Mouse (Mus musculus) limb, embryonic 14.5 days (tissue): ENCODE data around the gene Sarnp. TPM values are rescaled to one million over a fixed set of nuclear protein-coding genes. Genes with fewer than 3 reads are reported as not detected.

Source experiments
- ATAC-seq: fragments of 200-750 bp; cut with Nextera tagmentation; 2 replicates; pipeline ENCODE4 v1.8.0; 2017; ENCODE audit warnings: low read depth, moderate number of reproducible peaks, moderate TSS enrichment; ENCODE audit not compliant: low FRiP score
- DNase-seq: peaks from one replicate; pipeline ENCODE4 v3.0.0-alpha.2; 2015; ENCODE audit warnings: low spot score
- H3K27ac ChIP-seq: fragments of 300-500 bp; sonication (generic); replicated peaks from 2 replicates; pipeline ENCODE4 v1.5.1; 2014; ENCODE audit warnings: low read depth, mild to moderate bottlenecking, low read length, moderate library complexity, mixed read lengths
- H3K27me3 ChIP-seq: fragments of 300-500 bp; sonication (generic); 2 replicates; pipeline ENCODE4 v1.6.1; 2014; ENCODE audit warnings: low read length, mixed read lengths; ENCODE audit not compliant: control insufficient read depth, insufficient read depth
- H3K36me3 ChIP-seq: fragments of 300-500 bp; sonication (generic); 2 replicates; pipeline ENCODE4 v1.6.1; 2014; ENCODE audit warnings: mild to moderate bottlenecking, low read length, moderate library complexity, mixed read lengths; ENCODE audit not compliant: control insufficient read depth, insufficient read depth
- H3K4me1 ChIP-seq: fragments of 300-500 bp; sonication (generic); 2 replicates; pipeline ENCODE4 v1.6.1; 2014; ENCODE audit warnings: antibody characterized with exemption, low read length, mixed read lengths; ENCODE audit not compliant: control insufficient read depth, insufficient read depth
- H3K4me2 ChIP-seq: fragments of 300-500 bp; sonication (generic); replicated peaks from 2 replicates; pipeline ENCODE4 v1.6.1; 2014; ENCODE audit warnings: low read depth, mild to moderate bottlenecking, low read length, moderate library complexity; ENCODE audit not compliant: severe bottlenecking
- H3K4me3 ChIP-seq: fragments of 300-500 bp; sonication (generic); replicated peaks from 2 replicates; pipeline ENCODE4 v1.5.1; 2014; ENCODE audit warnings: low read length
- H3K9ac ChIP-seq: fragments of 300-500 bp; sonication (generic); 2 replicates; pipeline ENCODE4 v1.6.1; 2014; ENCODE audit warnings: mild to moderate bottlenecking, low read depth, low read length, moderate library complexity; ENCODE audit not compliant: severe bottlenecking
- H3K9me3 ChIP-seq: fragments of 300-500 bp; sonication (generic); 2 replicates; pipeline ENCODE4 v1.6.1; 2016; ENCODE audit warnings: low read length; ENCODE audit not compliant: control insufficient read depth
- POLR2A ChIP-seq: fragments of 200-500 bp; IDR thresholded peaks from 2 replicates; pipeline ENCODE4 v1.8.0; 2012; ENCODE audit warnings: inconsistent platforms, mild to moderate bottlenecking, moderate library complexity, borderline replicate concordance; ENCODE audit not compliant: insufficient read depth, insufficient read length; ENCODE audit errors: extremely low read depth
- WGBS: fragments of 180-500 bp; shearing (Covaris S2); extraction: QIAGEN DNeasy Blood & Tissue Kit; methylation state at CpG from one replicate; pipeline ENCODE4 v1.1.7; 2014; 5-methylcytosine and 5-hydroxymethylcytosine counted together
- polyA plus RNA-seq, 2 experiments: library from polyadenylated mRNA; depleted of rRNA in 1 of 2; stranded (reverse) in 1 of 2; unstranded in 1 of 2; fragments of >200 nt; fragmentation: Nextera tagmentation in 1 of 2; extraction: Ambion mirVana in 1 of 2; gene quantifications; 2 replicates each; pipeline versions ENCODE4 v1.2.1 to v1.2.3; 2012 to 2014

The Sarnp gene
- polyA plus RNA-seq, 2 experiments: 122 to 200 TPM

DNA sequence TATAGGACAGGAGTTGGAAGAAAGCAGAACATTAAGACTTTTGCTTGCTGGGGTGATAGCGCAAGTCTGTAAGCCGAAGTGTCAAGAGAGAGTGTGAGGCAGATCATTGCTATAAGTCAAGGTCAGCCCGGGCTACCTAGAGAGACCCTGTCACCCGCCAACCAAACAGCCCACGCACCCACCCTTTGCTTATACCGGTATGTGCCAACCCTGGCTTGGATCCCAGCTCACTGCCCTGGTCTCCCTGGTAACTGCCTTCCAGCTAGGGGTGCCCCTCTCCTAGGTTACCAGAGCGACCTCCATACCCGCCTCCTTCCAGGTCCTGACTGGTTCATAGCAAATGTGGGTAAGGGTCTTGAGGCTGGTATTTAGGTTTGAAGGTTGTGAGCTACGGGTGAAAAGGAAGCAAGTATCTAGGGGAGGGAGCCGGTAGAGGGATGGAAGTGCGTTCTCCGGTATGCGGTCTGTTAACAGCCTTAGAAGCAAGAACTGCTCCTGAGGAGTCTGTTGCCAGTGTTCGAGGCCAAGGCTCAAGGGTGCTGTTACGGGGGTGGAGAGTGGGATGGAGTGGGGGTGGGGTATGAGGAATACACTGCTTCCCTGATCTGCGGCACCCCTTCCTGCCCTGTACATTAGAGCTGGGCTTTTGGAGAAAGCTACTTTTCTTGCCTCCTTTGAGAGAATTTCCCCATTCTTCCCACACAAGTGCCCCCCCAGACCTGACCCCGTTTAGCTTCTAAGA is 79.0 kb downstream of the Sarnp start:
- WGBS: 2% methylated on average over 17 of the region's 17 CpGs
- TF ChIP-seq POLR2A: no peak
- ATAC-seq (no peak), DNase-seq (no peak)
- Histone ChIP-seq H3K27ac (no peak overlapping the region), H3K4me2 (peak overlapping the region; percentile 35), H3K9ac (0 out of 2 replicates have a peak overlapping the region, but pooled peaks have one; percentile 3), H3K36me3 (no peaks in the 10 kb centered on the region), H3K4me1 (peaks cover 8% of the 10 kb centered on the region), H3K27me3 (peaks cover 5% of the 10 kb centered on the region; the same call in 1 of the 2 replicates), H3K9me3 (no peaks in the 10 kb centered on the region), H3K4me3 (0 out of 2 replicates have a peak overlapping the region, but pooled peaks have one; percentile 9)

DNA sequence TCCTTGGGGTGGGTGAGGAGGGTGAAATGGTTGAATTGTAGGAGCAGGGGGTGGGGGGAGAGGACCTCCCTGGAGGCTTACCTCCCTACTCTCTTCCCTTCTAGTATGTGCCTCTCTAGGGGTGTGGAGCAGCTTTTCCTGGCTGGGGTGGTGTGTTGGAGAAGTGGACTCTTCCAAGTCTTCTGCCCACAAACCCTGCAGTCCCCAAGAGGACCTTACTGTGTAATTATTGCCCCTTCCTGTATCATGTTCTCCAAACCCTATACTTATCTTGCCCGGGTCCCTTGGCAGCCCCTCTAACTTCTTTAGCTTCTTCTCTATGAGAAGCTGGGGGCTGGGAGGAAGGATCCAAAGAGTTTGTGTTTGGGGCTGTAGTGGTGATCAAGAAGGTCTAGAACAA is 79.7 kb downstream of the Sarnp start:
- H3K4me1 ChIP-seq: peaks cover 8% of the 10 kb centered on the region
- no peak overlapping the region for H3K4me3 ChIP-seq
- H3K27me3 ChIP-seq: peaks cover 5% of the 10 kb centered on the region; the same call in 1 of the 2 replicates
- no peak for ATAC-seq
- TF ChIP-seq POLR2A: no peak
- no peak overlapping the region; the same call in 1 of the 2 replicates for H3K9ac ChIP-seq
- H3K9me3 ChIP-seq: no peaks in the 10 kb centered on the region
- no peak overlapping the region for H3K27ac ChIP-seq
- no peak overlapping the region for H3K4me2 ChIP-seq
- 53% methylated on average over 1 of the region's 1 CpGs for WGBS
- no peak for DNase-seq
- H3K36me3 ChIP-seq: no peaks in the 10 kb centered on the region

DNA sequence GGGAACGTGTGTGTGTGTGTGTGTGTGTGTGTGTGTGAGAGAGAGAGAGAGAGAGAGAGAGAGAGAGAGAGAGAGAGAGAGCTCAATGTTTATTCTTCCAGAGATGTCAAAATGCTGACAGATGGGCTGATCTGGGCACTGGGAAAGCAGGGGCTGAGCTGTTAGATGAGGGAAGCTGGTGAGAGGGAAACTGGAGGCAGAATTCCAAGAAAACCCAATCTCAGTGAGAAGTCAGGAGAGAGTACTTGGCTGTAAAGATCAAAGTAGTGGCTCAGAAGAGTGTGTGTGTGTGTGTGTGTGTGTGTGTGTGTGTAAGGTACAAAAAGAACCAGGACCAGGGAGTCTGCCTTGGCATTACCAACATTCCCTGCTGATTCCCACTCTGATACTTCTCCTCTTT is 80.4 kb downstream of the Sarnp start:
- Histone ChIP-seq H3K36me3 (no peaks in the 10 kb centered on the region), H3K9ac (no peak overlapping the region), H3K27ac (no peak overlapping the region), H3K9me3 (no peaks in the 10 kb centered on the region), H3K27me3 (peaks cover 5% of the 10 kb centered on the region; the same call in 1 of the 2 replicates), H3K4me2 (no peak overlapping the region), H3K4me3 (no peak overlapping the region), H3K4me1 (peaks cover 8% of the 10 kb centered on the region)
- no peak for TF ChIP-seq POLR2A
- ATAC-seq: no peak
- 13% methylated on average over 1 of the region's 1 CpGs for WGBS
- DNase-seq: no peak

DNA sequence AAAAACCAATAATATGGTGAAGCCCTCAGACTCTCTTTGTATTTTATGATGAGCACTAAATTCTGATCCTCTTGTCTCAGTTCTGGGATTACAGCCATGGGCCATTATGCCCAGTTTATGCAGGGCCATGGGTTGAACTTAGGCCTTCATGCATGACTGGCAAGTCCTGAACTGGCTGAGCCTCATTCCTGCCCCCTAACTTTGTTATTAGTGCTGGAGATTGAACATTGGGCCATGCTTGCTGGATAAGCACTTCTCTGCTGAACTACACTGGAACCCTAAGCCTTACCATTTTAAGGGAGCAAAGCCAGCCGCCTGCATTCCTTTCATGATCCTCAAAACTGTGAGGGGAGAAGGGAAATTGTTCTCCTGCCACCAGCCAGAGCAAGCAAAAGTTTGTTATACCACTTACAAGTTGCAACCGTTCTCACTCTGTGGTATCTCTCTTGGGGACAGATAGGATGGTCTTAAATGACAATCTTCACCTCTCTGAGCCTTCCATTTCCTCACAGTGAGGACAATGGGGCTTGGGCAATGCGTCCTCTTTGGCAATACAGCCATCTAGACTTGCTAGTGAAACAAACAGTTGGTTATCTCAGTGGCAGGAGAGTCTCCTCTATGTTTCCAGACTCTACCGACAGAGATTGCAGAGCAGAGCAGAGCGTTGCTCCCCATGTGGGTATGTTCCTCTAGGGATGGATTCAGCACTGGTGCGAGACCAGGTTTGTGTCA is 82.8 kb downstream of the Sarnp start:
- no peak overlapping the region for H3K4me3 ChIP-seq
- TF ChIP-seq POLR2A: no peak
- peaks cover 5% of the 10 kb centered on the region; the same call in 1 of the 2 replicates for H3K27me3 ChIP-seq
- H3K9ac ChIP-seq: no peak overlapping the region
- ATAC-seq: no peak
- WGBS: 82% methylated on average over 6 of the region's 6 CpGs
- no peak for DNase-seq
- no peaks in the 10 kb centered on the region for H3K36me3 ChIP-seq
- peaks cover 8% of the 10 kb centered on the region for H3K4me1 ChIP-seq
- no peaks in the 10 kb centered on the region for H3K9me3 ChIP-seq
- H3K4me2 ChIP-seq: no peak overlapping the region
- no peak overlapping the region for H3K27ac ChIP-seq

DNA sequence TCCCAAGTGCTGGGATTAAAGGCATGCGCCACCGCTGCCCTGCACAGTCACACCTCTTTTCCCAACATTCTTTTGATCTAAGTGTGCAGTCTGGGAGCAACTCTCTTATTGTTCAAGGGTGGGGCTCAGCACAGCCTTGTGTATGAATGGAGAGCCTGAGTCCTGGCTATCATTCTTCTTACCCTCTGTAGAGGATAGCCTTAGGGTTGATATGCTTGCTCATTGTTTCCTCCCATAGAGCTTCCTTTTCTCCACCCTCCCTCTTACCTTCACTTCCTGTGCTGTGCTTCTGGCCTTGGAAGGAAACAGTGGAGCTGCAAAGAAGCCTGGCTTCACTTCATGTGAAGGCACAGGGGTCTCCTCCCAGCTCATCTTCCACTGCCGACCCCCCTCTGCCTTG is 83.6 kb downstream of the Sarnp start, which contains the start of gene Cd63:
Gene Cd63, plus strand, starts transcription at position 292 of the 400 bp plus-strand sequence.
- H3K27ac ChIP-seq: no peak within 1 kb of the TSS
- no peaks in the 10 kb centered on the region for H3K36me3 ChIP-seq
- ATAC-seq (no peak), DNase-seq (no peak)
- H3K9ac ChIP-seq: no peak within 1 kb of the TSS
- no peak within 1 kb of the TSS for H3K4me2 ChIP-seq
- no peak within 1 kb of the TSS for H3K4me3 ChIP-seq
- peaks cover 5% of the 10 kb centered on the region; the same call in 1 of the 2 replicates for H3K27me3 ChIP-seq
- WGBS: 85% methylated on average over 3 of the region's 3 CpGs
- TF ChIP-seq POLR2A: no peak
- no peaks in the 10 kb centered on the region for H3K9me3 ChIP-seq
- peaks cover 8% of the 10 kb centered on the region for H3K4me1 ChIP-seq
